Mouse (Mus musculus) adrenal gland, postnatal 0 days (tissue): Measurements from ENCODE around the gene Col6a1. TPM values are rescaled to one million over a fixed set of nuclear protein-coding genes. Genes with fewer than 3 reads are reported as not detected.

ENCODE experiments used
- polyA plus RNA-seq: library from polyadenylated mRNA; unstranded; fragments of >200 nt; fragmentation: Nextera tagmentation; extraction: Ambion mirVana; gene quantifications from 2 replicates; pipeline ENCODE4 v1.2.1, GENCODE M21; 2015

The Col6a1 gene
- 203 and 219 TPM in 2 replicates for polyA plus RNA-seq

GRCm38 (mm10) chr10:76725682-76726285 is at the start of gene Col6a1:
Col6a1 (minus strand) TSS chr10:76726168.

Other genes starting within 250 kb of the Col6a1 start
- 9.2 and 10.3 TPM in 2 replicates for gene Lss, start 194.6 kb downstream of the Col6a1 start, polyA plus RNA-seq
- gene Spatc1l, start 163.9 kb downstream of the Col6a1 start, polyA plus RNA-seq = not detected in 2 replicates
- 4.3 and 5.1 TPM in 2 replicates for gene Ftcd, start 150.5 kb downstream of the Col6a1 start, polyA plus RNA-seq
- 110 and 161 TPM in 2 replicates for gene Col6a2, start 102.5 kb downstream of the Col6a1 start, polyA plus RNA-seq
- 88.3 and 142 TPM in 2 replicates for gene Pcbp3, start 235.7 kb upstream of the Col6a1 start, polyA plus RNA-seq